Mouse (Mus musculus) brain, adult 2 months (tissue): Measurements from ENCODE around the gene Itga3.

Experiments
- DNase-seq: peaks from one replicate; pipeline ENCODE4 v3.0.0; 2011; ENCODE audit warnings: low read depth, low spot score

Itga3 gene

GRCm38 (mm10) chr11:95076536-95077111 is at the start of gene Itga3:
Itga3 (minus strand) TSS chr11:95076801.
- DNase-seq = peak; percentile 90

- DNase-seq = no peak
These were observed 48.9 kb upstream of the Itga3 start for GRCm38 (mm10) chr11:95125366-95125948.

- no peak for DNase-seq
These were observed 45.5 kb upstream of the Itga3 start for GRCm38 (mm10) chr11:95122100-95122489.

- no peak for DNase-seq
These were observed 44.8 kb upstream of the Itga3 start for GRCm38 (mm10) chr11:95121161-95122099.

- DNase-seq = no peak
These were observed 44.0 kb upstream of the Itga3 start for GRCm38 (mm10) chr11:95120633-95121020.

GRCm38 (mm10) chr11:95119990-95120632 is 43.5 kb upstream of the Itga3 start, which contains the start of gene Dlx3:
Dlx3 (plus strand) TSS chr11:95120119.
- no peak for DNase-seq

GRCm38 (mm10) chr11:95118505-95118904 is 41.9 kb upstream of the Itga3 start:
- peak; percentile 73 for DNase-seq

- DNase-seq = peak; percentile 93
These were observed 40.4 kb upstream of the Itga3 start for GRCm38 (mm10) chr11:95117030-95117429.

- DNase-seq = no peak
These were observed 33.5 kb upstream of the Itga3 start for GRCm38 (mm10) chr11:95110081-95110480.

GRCm38 (mm10) chr11:95109000-95109399 is 32.4 kb upstream of the Itga3 start:
- DNase-seq = no peak

- peak; percentile 84 for DNase-seq
These were observed 30.0 kb upstream of the Itga3 start for GRCm38 (mm10) chr11:95106440-95107236.

GRCm38 (mm10) chr11:95105274-95105874 is 28.8 kb upstream of the Itga3 start:
- no peak for DNase-seq

GRCm38 (mm10) chr11:95104266-95104665 is 27.7 kb upstream of the Itga3 start:
- no peak for DNase-seq

GRCm38 (mm10) chr11:95102161-95102904 is 25.7 kb upstream of the Itga3 start:
- no peak for DNase-seq

- DNase-seq = no peak
These were observed 24.6 kb upstream of the Itga3 start for GRCm38 (mm10) chr11:95101071-95101788.

- no peak for DNase-seq
These were observed 23.8 kb upstream of the Itga3 start for GRCm38 (mm10) chr11:95100393-95100792.

GRCm38 (mm10) chr11:95098346-95099095 is 21.9 kb upstream of the Itga3 start:
- no peak for DNase-seq

GRCm38 (mm10) chr11:95097889-95098288 is 21.3 kb upstream of the Itga3 start:
- DNase-seq = no peak
